In the genomic region with DNA sequence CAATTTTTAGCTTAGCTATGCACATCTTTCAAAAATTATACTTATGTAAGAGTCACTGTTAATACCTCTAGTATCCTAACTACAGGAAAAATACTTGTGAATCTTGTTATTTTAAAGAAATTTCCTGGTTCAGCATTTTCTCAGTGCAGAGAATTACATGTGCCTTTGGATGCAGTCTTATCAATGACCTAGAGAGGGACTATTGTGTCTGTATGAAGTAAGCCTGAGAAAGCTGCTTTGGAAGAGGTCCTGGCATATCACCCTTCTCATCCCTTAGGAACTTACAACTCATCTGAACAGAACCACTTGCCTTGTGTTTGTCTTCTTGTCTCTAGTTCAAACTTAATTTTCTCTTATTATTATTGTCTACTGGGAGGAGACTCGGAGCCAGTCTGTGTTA, we compare ENCODE assay signal across 15 mouse cellular contexts. TPM values are rescaled to one million over a fixed set of nuclear protein-coding genes. Genes with fewer than 3 reads are reported as not detected.
A peak's percentile ranks its signal among the peaks of the same experiment; 100 is the strongest.
DNase-seq lines count a peak whose midpoint lies in the region; ATAC-seq and TF ChIP-seq lines count a peak whose summit lies in the region.
"Had no signal": no experiment of that assay in that cellular context is flagged by ENCODE, and none has a peak within 500 bp of the region (broad histone marks: within the 10 kb centered on the region; RNA-seq: fewer than 3 reads in every experiment).

No protein-coding gene starts in this region.

- no peaks in the 10 kb centered on the region for H3K36me3 ChIP-seq in ES-E14 (ENCODE audit: control insufficient read depth, insufficient read depth, low read length, poor library complexity, severe bottlenecking)
- no peaks in the 10 kb centered on the region for H3K36me3 ChIP-seq in hindbrain, postnatal 0 days (ENCODE audit: insufficient read depth, low read length)
- H3K36me3 ChIP-seq: liver, embryonic 13.5 days had no signal

- H3K27me3 ChIP-seq in hindbrain, postnatal 0 days (ENCODE audit: insufficient read depth, low read length) = no peaks in the 10 kb centered on the region

- H3K4me2 ChIP-seq in hindbrain, postnatal 0 days (ENCODE audit: low read depth, low read length) = peak overlapping the region; percentile 90
- H3K4me2 ChIP-seq: liver, embryonic 13.5 days had no signal

- peaks cover 0 to 1% of the 10 kb centered on the region in 2 experiments; a peak in 1 of 4 replicates for H3K4me1 ChIP-seq in ES-E14 (ENCODE audit: control insufficient read depth in 2 of 2, insufficient read depth in 2 of 2, low read length in 2 of 2, poor library complexity in 1 of 2)
- no peaks in the 10 kb centered on the region for H3K4me1 ChIP-seq in hindbrain, postnatal 0 days (ENCODE audit: insufficient read depth, low read length)
- H3K4me1 ChIP-seq: liver, embryonic 13.5 days had no signal

- 71% methylated on average over 1 of the region's 1 CpGs for WGBS in hindbrain, postnatal 0 days

- H3K9ac ChIP-seq in ES-E14 (ENCODE audit: insufficient read depth, low read depth, low read length, poor library complexity, severe bottlenecking) = no peak overlapping the region
- H3K9ac ChIP-seq in hindbrain, postnatal 0 days (replicated peaks; ENCODE audit: low read length) = no peak overlapping the region
- H3K9ac ChIP-seq: liver, embryonic 13.5 days had no signal

- peak; percentile 5; the same call in 1 of the 2 replicates for TF ChIP-seq CTCF in gastrocnemius, adult 2 months (IDR thresholded peaks at IDR 0.05)
- TF ChIP-seq CTCF in layer of hippocampus, adult 2 months (conservative IDR thresholded peaks at IDR 0.05) = peak; percentile 67
- TF ChIP-seq CTCF in hindbrain, postnatal 0 days (IDR thresholded peaks at IDR 0.05; ENCODE audit: low read depth) = peak; percentile 40

- no peaks in the 10 kb centered on the region for H3K9me3 ChIP-seq in ES-E14 (ENCODE audit: control insufficient read depth, insufficient read depth, low read depth, low read length)
- no peaks in the 10 kb centered on the region for H3K9me3 ChIP-seq in hindbrain, postnatal 0 days (ENCODE audit: low read length)
- H3K9me3 ChIP-seq: liver, embryonic 13.5 days had no signal

- DNase-seq in gastrocnemius, adult 2 months = no peak
- no peak for DNase-seq in gastrocnemius, postnatal 4 days (ENCODE audit: low spot score in 2 of 2)
- DNase-seq in layer of hippocampus, adult 2 months (ENCODE audit: low spot score in 2 of 2) = no peak
- no peak for DNase-seq in layer of hippocampus, postnatal 36 days
- no peak for DNase-seq in ES-E14 (ENCODE audit: low read depth, low spot score)
- DNase-seq in hindbrain, postnatal 0 days (ENCODE audit: low spot score) = peak; percentile 55
- DNase-seq in yolk sac, embryonic 10.5 days (ENCODE audit: low spot score) = no peak
- no peak for DNase-seq in frontal cortex, adult 2 months (ENCODE audit: extremely low spot score in 1 of 2, low spot score in 1 of 2)
- DNase-seq: adrenal gland, postnatal 10 days; cerebellum, postnatal 36 days; heart, adult 18-20 months; kidney, postnatal 25 days; liver, embryonic 13.5 days had no signal

- ATAC-seq in hindbrain, postnatal 0 days = no peak
- ATAC-seq: inflammation-experienced regulatory T-cells, adult 6 months had no signal

- in situ Hi-C loops in ES-E14 (cut with MboI; ENCODE audit: low sequenced_read_pairs in 2 of 2, unreplicated experiment in 2 of 2) = no loop called here

- H3K4me3 ChIP-seq in gastrocnemius, adult 2 months = no peak overlapping the region
- H3K4me3 ChIP-seq in layer of hippocampus, adult 2 months = no peak overlapping the region
- H3K4me3 ChIP-seq in ES-E14 (ENCODE audit: insufficient read depth in 1 of 2, low read depth in 1 of 2, low read length in 2 of 2, poor library complexity in 1 of 2, severe bottlenecking in 1 of 2) = no peak overlapping the region
- H3K4me3 ChIP-seq in hindbrain, postnatal 0 days (ENCODE audit: low read length) = no peak overlapping the region
- H3K4me3 ChIP-seq: liver, embryonic 13.5 days had no signal

- intact Hi-C loops in gastrocnemius, adult 2 months (cut with DNase I) = no loop called here

- no peak overlapping the region for H3K27ac ChIP-seq in gastrocnemius, adult 2 months
- H3K27ac ChIP-seq in layer of hippocampus, adult 2 months = peak overlapping the region; percentile 28; the same call in 1 of the 2 replicates
- H3K27ac ChIP-seq in ES-E14 (ENCODE audit: insufficient read depth, low read depth, low read length, poor library complexity, severe bottlenecking) = no peak overlapping the region
- H3K27ac ChIP-seq in hindbrain, postnatal 0 days = no peak overlapping the region
- H3K27ac ChIP-seq: liver, embryonic 13.5 days; macrophage had no signal

TF ChIP-seq in ES-E14, 5 proteins besides CTCF, POLR2A, EP300 and RAD21:
- TF ChIP-seq MAFK (IDR thresholded peaks at IDR 0.05; ENCODE audit: insufficient read depth, low read depth, low read length) (0 out of 2 replicates have a peak, but pooled peaks have one; percentile 14), ZC3H11A (IDR thresholded peaks at IDR 0.05; ENCODE audit: borderline replicate concordance, low read depth, low read length) (no peak)

RNA-seq across cellular contexts. Expression of a gene that starts 3.6 kb away (rescaled TPM):
- total RNA-seq in gastrocnemius, adult 2 months (2021) = 1 to 10 TPM; 3.2 to 5.9 TPM
- total RNA-seq in gastrocnemius, postnatal 4 days (2021) = 10 to 100 TPM; 17.5 to 19.1 TPM
- total RNA-seq in layer of hippocampus, adult 2 months (2021) = 10 to 100 TPM; 52.2 to 59.9 TPM
- total RNA-seq in layer of hippocampus, postnatal 36 days (2021) = 10 to 100 TPM; 54.3 to 56.2 TPM
- 67.0 and 106 TPM in 2 replicates for total RNA-seq in ES-E14 (2012; rRNA removed)
- total RNA-seq in hindbrain, postnatal 0 days (2014; rRNA removed) = 49.5 and 49.9 TPM in 2 replicates
- polyA plus RNA-seq in hindbrain, postnatal 0 days (2015; fragmentation: Nextera tagmentation; extraction: Ambion mirVana) = 23.5 and 24.0 TPM in 2 replicates
- polyA plus RNA-seq in frontal cortex, adult 2 months (2012; rRNA removed) = 51.1 and 52.1 TPM in 2 replicates
- polyA plus RNA-seq: macrophage had no signal

Comparison
In these comparisons a context has a peak if more than half of its experiments do, and no peak if none do; other contexts are left out.
1. CTCF ChIP-seq: peak in every context shown above with its lines; median percentile 67 in layer of hippocampus, adult 2 months; 40 in hindbrain, postnatal 0 days; 5 in gastrocnemius, adult 2 months.